Mouse (Mus musculus) cerebellum, postnatal 10 days (tissue): ENCODE results near the gene Phactr4.
A peak's percentile ranks its signal among the peaks of the same experiment; 100 is the strongest.

ENCODE experiments used
- DNase-seq, 2 experiments: peaks; one replicate each; pipeline ENCODE4 v3.0.0; 2021; ENCODE audit warnings: mixed read lengths in 2 of 2

Phactr4 gene

GRCm38 (mm10) chr4:132411322-132412094, 10.8 kb downstream of the Phactr4 start:
- DNase-seq, result peak; percentile 35 to 40

GRCm38 (mm10) chr4:132409587-132410229, 12.6 kb downstream of the Phactr4 start:
- DNase-seq, result no peak

DNA sequence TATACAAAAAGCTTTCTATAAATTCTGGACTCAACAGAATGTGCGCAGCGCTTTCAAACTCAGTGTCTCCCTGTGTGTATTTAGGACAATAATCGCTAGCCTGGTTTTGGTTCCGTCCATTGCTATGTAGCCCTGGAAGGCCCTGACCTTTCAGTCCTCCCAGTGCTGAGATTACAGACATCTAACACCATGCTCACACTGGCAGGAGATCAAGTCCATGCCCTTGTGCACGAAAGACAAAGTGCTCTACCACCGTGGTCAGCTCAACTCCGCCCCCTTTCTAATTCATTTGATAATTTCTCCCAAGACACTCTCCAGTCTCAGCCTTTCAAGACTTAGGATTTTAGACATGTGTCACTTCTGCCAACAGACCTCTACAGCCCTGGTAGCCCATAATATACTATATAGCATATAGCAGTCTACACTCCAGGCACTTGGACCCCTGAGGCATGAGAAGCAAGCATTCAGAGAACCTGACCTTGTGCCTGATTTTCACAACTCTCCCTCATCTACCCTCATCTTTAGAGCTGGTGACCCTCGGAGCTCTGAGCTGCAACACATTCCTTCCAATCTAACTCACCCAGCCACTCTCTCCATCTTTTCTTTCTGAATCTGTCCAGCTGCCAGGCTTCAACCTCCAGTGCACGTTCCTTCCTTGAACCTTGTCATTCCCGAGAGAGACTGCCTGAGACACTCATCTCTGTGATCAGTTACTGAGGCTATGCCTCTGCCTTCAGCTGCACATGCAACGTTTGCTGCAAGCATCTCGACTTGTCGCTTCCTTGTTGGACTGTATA, 15.7 kb downstream of the Phactr4 start:
- no peak for DNase-seq

- no peak for DNase-seq
Measured at GRCm38 (mm10) chr4:132404588-132404987, 17.7 kb downstream of the Phactr4 start.

DNA sequence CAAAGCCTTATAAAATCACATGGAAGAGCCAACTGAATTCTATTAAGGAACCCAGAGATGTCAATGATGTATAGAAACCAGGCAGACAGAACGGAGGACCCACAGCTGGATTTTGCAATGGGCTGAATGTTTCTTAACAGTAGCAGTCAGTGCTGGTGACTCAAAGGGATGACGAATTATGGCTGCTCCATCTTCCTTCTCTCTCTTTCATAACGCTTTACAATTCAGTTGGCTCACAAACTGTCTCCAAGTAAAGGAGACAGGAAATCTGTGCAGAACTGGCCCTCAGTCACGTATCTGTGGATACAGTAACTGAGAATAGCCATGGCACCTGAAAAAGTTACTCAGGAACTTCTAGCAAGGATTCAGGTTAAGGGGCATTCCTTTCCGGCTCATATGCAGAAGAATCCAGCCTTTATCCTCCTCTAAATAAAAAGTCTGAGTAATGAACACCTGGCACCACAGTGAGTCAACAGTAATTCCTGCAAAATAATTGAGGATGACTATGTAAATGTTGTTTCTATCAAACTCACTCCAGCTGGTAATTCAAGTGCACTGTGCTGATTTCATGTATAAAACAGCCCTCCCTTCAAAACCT, 19.1 kb downstream of the Phactr4 start:
- no peak for DNase-seq

- DNase-seq, result no peak
Measured at GRCm38 (mm10) chr4:132401016-132401415, 21.3 kb downstream of the Phactr4 start.

DNA sequence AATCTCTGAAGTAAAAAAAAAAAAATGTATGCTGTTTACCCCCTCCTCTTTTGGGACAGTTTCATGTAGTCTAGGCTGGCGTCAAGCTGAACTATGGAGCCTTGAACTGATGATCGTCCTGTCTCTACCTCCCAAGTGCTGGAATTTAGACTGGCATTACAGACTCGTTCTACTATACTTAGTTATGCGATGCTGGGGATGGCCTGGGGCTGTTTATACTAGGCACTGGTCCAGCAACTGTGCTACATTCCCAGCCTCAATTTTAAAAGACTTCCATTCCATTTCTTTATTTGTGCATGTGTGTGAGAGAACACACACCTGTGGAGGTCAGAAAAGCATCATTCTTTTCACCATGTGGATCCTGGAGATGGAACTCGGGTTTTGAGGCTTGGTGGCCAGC, 23.4 kb downstream of the Phactr4 start:
- DNase-seq, result no peak

DNA sequence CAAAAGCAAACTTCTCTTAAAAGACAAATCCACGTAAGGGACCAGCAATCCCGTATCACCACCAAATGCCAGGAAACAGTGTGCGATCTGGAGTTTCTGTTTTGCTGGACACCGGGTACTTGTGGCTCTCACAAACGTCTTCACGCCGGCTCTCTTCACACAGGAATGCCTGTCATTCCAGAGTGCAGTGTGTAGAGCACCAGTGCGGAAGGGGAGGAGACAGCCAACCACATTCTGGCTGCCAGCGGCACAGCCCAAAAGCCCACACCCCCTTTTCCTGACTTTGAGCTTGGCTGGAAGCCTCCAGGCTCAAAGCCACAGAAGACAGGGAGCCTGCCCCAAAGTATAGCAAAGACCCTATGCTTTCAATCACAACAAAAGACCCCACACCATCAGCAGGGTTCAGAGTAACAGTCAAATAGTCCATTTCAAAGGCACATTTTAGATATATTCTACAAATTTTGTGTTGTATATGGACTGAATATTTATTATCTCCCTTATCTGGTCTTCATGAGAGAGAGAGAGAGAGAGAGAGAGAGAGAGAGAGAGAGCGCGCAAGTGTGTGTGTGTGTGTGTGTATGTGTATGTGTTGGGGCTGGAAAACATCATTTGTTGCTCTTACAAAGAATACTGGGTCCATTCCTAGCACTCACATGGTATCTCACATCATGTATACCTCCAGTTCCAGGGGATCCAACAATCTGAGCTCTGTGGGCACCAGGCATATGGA, 24.1 kb downstream of the Phactr4 start:
- peak; percentile 39 to 59 for DNase-seq

- DNase-seq, result no peak
Measured at GRCm38 (mm10) chr4:132397120-132397519, 25.2 kb downstream of the Phactr4 start.

DNA sequence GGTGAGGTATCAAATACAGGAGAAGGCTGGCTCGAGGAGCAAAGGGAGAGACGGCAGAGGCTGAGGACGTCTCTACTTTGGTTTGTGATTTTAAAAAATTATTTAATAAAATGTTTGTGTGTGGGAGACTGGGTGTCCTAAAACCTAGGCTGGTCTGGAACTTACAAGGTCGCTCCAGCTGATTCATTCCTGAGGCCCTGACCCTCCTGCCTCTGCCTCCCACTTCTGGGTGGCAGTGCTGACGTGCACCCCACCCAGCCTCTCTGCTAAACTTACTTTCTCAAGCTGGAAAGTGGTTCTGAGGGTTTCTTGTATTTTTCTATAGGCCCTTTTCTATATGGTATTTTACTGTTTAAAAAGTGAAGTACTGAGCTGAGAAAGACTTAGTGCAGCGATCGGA, 26.0 kb downstream of the Phactr4 start:
- DNase-seq, result no peak

GRCm38 (mm10) chr4:132391063-132391740, 31.1 kb downstream of the Phactr4 start:
- no peak for DNase-seq

DNA sequence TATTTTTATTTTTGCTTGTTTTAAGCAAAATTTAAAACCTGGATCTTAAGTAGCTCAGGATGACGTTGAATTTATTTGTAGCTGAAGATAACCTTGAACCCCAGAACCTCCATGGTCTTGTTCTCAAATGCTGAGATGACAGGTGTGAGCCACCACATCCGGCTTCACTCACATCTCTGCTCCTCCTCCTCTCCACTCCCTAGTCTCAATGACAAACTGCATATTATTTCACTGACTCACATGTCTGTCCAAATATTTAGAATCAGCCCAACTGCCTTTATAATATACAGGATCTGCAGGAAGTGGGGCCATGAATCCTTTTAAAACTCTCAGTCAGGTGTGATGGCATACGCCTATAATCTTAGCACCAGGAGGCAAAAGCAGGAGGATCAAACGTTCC, 33.0 kb downstream of the Phactr4 start:
- no peak for DNase-seq

DNA sequence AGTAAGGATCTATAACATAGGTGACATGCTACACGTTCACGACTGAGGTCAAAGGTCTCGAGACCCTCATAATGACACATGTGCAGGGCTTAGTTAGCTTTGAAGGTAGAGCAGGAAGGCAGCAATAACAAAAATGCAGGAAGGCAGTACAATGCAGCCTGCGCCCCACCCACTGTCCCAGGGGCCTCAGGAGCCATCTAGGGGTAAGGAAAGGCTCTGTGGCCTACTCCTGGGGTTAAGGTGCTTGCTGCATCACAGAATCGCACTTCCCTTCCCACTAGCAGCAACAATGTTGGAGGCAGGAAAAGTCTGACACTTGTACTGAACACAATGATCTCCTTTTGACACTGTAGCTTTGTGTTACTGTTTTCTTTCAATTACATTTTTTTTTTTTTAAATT, 34.7 kb downstream of the Phactr4 start:
- DNase-seq, result no peak

- DNase-seq, result no peak
Measured at GRCm38 (mm10) chr4:132386846-132387245, 35.4 kb downstream of the Phactr4 start.

GRCm38 (mm10) chr4:132385771-132386410, 36.4 kb downstream of the Phactr4 start:
- no peak for DNase-seq

DNA sequence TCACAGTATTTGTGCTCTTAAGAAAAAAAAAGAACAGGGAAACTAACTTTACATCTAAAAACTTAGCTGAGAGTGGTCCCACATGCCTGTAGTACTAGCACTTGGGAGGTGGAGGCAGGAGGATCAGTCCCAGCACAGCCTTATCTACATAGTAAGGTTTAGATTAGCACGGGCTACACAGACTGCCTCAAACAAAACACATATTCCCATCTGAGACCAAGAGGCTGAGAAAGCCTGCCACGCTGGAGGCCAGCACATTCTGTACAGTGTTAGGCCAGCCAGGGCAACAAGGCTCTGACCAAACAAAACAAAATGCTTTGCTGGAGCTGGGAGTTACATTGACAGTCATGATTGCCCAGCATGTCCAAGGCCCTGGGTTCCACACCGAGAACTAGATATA, 38.8 kb downstream of the Phactr4 start:
- no peak for DNase-seq

DNA sequence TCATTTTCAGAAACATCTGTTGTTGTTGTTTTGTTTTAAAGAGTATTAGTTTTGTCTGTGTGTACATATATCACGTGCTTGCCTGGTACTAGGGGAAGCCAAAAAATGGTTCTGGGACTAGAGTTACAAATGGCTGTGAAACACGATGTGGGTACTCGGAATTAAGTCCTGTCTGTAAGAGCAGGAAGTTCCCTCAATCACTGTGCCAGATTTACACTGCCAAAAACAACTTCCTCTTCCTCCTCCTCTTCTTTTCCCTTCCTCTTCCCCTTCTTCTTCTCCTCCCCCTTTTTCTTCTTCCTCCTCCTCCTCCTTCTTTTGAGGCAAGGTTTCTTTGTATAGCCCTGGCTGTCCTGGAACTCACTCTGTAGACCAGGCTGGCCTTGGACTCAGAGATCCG, 40.0 kb downstream of the Phactr4 start:
- DNase-seq, result no peak

DNA sequence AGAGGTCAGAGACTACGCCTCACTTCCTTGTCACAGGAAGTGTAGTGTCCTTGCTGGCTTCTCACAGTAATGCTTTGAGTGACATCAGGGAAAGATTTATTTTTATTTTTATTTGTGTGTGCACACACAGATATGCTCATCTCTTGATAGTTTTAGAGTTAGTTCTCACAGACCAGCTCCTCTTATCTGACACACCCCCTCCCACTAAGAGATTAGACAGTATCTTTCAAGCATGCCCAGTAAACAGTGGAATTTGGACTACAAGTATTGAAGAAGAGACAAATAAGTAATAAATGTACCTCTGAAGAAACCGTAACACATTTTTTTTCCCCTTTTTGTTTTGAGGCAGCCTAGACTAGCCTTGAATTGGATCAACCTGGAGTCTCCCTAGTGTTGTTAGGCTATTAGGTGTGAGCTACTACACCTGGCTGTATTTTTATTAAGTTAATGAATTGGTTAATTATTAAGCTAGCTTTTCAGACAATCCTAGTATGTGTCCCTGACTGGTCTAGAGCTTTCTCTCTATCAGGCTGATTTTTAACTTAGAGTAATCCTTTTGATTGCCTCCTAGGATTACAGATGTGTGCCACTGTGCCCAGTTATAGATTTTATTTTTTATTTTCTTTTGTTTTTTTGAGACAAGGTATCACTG, 41.2 kb downstream of the Phactr4 start:
- no peak for DNase-seq

DNA sequence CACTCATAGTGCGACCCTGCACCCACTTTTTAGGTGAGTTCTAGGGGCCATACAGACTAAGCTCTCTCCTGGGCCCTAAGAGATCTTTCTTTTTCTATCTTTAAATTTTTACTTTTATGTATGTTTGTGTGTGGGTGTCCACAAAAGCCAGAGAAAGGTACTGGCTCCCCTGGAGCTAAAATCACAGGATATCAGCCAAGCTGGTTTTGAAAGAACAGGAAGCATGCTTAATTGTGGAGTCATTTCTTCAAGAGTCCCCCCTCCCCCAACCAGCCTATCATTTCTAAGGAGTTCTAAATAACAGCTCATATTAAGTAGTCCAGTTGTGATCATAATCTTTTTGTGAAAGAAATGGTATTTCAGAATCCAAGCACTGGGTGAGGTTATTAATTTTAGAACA, 48.5 kb downstream of the Phactr4 start:
- DNase-seq, result no peak

GRCm38 (mm10) chr4:132369953-132370750, 52.1 kb downstream of the Phactr4 start:
- DNase-seq, result no peak
